Mouse (Mus musculus) A20 (cell line): ENCODE measurements around the gene Col9a1.

Experiments
- DNase-seq: peaks from one replicate; pipeline ENCODE4 v3.0.0-alpha.2; 2011; ENCODE audit warnings: low read depth, low spot score

The Col9a1 gene

GRCm38 (mm10) chr1:24177224-24177851 is at the start of gene Col9a1:
Col9a1 (plus strand) TSS chr1:24177610.
- DNase-seq, result no peak

GRCm38 (mm10) chr1:24127866-24128265 is 49.5 kb upstream of the Col9a1 start:
- DNase-seq, result no peak

GRCm38 (mm10) chr1:24133853-24134252 is 43.6 kb upstream of the Col9a1 start:
- DNase-seq, result no peak

- peak; percentile 39 for DNase-seq
Observed at GRCm38 (mm10) chr1:24134792-24135191, 42.6 kb upstream of the Col9a1 start.

- peak; percentile 62 for DNase-seq
Observed at GRCm38 (mm10) chr1:24137133-24137532, 40.3 kb upstream of the Col9a1 start.

GRCm38 (mm10) chr1:24140555-24140954 is 36.9 kb upstream of the Col9a1 start:
- no peak for DNase-seq

- DNase-seq, result no peak
Observed at GRCm38 (mm10) chr1:24143504-24143903, 33.9 kb upstream of the Col9a1 start.

- no peak for DNase-seq
Observed at GRCm38 (mm10) chr1:24157751-24158150, 19.7 kb upstream of the Col9a1 start.

GRCm38 (mm10) chr1:24169410-24169809 is 8.0 kb upstream of the Col9a1 start:
- DNase-seq, result no peak

- peak; percentile 48 for DNase-seq
Observed at GRCm38 (mm10) chr1:24171205-24171866, 6.1 kb upstream of the Col9a1 start.

GRCm38 (mm10) chr1:24171898-24172297 is 5.5 kb upstream of the Col9a1 start:
- DNase-seq, result no peak

- DNase-seq, result no peak
Observed at GRCm38 (mm10) chr1:24172656-24173055, 4.8 kb upstream of the Col9a1 start.

GRCm38 (mm10) chr1:24175761-24176160 is 1.6 kb upstream of the Col9a1 start:
- DNase-seq, result no peak

GRCm38 (mm10) chr1:24179856-24180255 is 2.4 kb downstream of the Col9a1 start:
- DNase-seq, result peak; percentile 23

- DNase-seq, result no peak
Observed at GRCm38 (mm10) chr1:24184981-24185380, 7.6 kb downstream of the Col9a1 start.

GRCm38 (mm10) chr1:24186964-24187363 is 9.6 kb downstream of the Col9a1 start:
- no peak for DNase-seq

GRCm38 (mm10) chr1:24191668-24192067 is 14.3 kb downstream of the Col9a1 start:
- no peak for DNase-seq

- no peak for DNase-seq
Observed at GRCm38 (mm10) chr1:24194111-24194510, 16.7 kb downstream of the Col9a1 start.

- no peak for DNase-seq
Observed at GRCm38 (mm10) chr1:24195070-24195840, 17.8 kb downstream of the Col9a1 start.

GRCm38 (mm10) chr1:24195951-24196517 is 18.6 kb downstream of the Col9a1 start:
- no peak for DNase-seq

- no peak for DNase-seq
Observed at GRCm38 (mm10) chr1:24211621-24212385, 34.4 kb downstream of the Col9a1 start.
